Mouse (Mus musculus) forebrain, embryonic 12.5 days (tissue): ENCODE measurements around the gene Pitpnc1. TPM values are rescaled to one million over a fixed set of nuclear protein-coding genes. Genes with fewer than 3 reads are reported as not detected.

Experiments
- ATAC-seq: fragments of 200-750 bp; cut with Nextera tagmentation; 2 replicates; pipeline ENCODE4 v1.8.0; 2017; ENCODE audit warnings: moderate TSS enrichment; ENCODE audit not compliant: low FRiP score
- H3K27ac ChIP-seq: fragments of 300-500 bp; sonication (generic); 2 replicates; pipeline ENCODE4 v1.5.1; 2016; ENCODE audit warnings: mild to moderate bottlenecking
- H3K27me3 ChIP-seq: fragments of 300-500 bp; sonication (generic); 2 replicates; pipeline ENCODE4 v1.6.1; 2016; ENCODE audit warnings: mild to moderate bottlenecking
- H3K36me3 ChIP-seq: fragments of 300-500 bp; sonication (generic); replicated peaks from 2 replicates; pipeline ENCODE4 v1.6.1; 2016; ENCODE audit warnings: mild to moderate bottlenecking
- H3K4me1 ChIP-seq: fragments of 300-500 bp; sonication (generic); 2 replicates; pipeline ENCODE4 v1.6.1; 2016
- H3K4me2 ChIP-seq: fragments of 300-500 bp; sonication (generic); 2 replicates; pipeline ENCODE4 v1.6.1; 2016; ENCODE audit warnings: mild to moderate bottlenecking, moderate library complexity
- H3K4me3 ChIP-seq: fragments of 300-500 bp; sonication (generic); replicated peaks from 2 replicates; pipeline ENCODE4 v1.5.1; 2016; ENCODE audit warnings: mild to moderate bottlenecking
- H3K9ac ChIP-seq: fragments of 300-500 bp; sonication (generic); 2 replicates; pipeline ENCODE4 v1.6.1; 2016; ENCODE audit warnings: mild to moderate bottlenecking
- H3K9me3 ChIP-seq: fragments of 300-500 bp; sonication (generic); 2 replicates; pipeline ENCODE4 v1.6.1; 2016
- WGBS: fragments of 180-500 bp; shearing (Covaris S2); methylation state at CpG from one replicate; pipeline ENCODE4 v1.1.7; 2016; 5-methylcytosine and 5-hydroxymethylcytosine counted together
- polyA plus RNA-seq: library from polyadenylated mRNA; unstranded; fragments of >200 nt; fragmentation: Nextera tagmentation; extraction: Ambion mirVana; gene quantifications from 2 replicates; pipeline ENCODE4 v1.2.1, GENCODE M21; 2016

Gene Pitpnc1
- polyA plus RNA-seq, 1 experiment from 2014 or later: 34.7 TPM

DNA sequence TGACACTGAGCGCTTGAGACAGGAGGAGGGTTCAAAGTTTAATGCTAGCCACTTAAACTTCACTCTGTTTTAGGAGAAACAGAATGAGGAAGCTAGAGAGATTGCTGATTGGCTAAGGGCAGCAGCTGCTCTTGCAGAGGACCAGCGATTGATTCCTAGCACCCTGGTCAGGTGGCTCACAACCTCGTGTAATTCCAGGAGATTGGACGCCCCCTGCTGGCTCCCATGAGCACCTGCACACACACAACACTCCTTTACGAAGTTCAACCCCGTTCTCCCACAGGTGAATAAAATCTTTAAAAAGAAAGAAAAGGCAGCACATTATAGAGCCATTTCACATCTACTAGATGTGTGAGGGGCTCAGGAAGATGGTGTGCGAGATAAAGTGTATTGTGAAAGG is 224.8 kb downstream of the Pitpnc1 start:
- no peaks in the 10 kb centered on the region for H3K27me3 ChIP-seq
- H3K27ac ChIP-seq: no peak overlapping the region
- H3K9ac ChIP-seq: no peak overlapping the region
- no peaks in the 10 kb centered on the region; the same call in 1 of the 2 replicates for H3K4me1 ChIP-seq
- WGBS: 95% methylated on average over 7 of the region's 7 CpGs
- no peak overlapping the region for H3K4me3 ChIP-seq
- peaks cover 26% of the 10 kb centered on the region; the same call in 1 of the 2 replicates for H3K36me3 ChIP-seq
- H3K4me2 ChIP-seq: no peak overlapping the region
- H3K9me3 ChIP-seq: no peaks in the 10 kb centered on the region; the same call in 1 of the 2 replicates
- no peak for ATAC-seq

DNA sequence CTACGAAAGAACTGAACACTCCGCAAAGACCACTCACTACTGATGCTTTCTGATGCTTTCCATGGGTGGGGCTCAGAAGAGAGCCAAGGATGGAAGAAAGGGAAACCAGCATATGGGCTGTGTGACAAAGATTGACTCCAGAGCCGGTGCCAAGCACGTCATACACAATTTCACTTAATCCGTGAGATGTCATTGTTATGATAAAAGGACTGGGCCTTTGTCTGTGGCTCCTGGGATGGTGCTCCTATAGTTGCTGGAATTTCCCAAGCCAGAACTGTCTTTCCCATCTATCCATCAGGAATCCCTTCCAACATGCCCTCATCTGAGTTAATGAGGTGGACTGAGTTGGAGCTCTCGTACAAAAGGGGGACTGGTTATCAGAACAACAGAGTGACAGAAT is 227.4 kb downstream of the Pitpnc1 start:
- H3K9ac ChIP-seq: no peak overlapping the region
- H3K27ac ChIP-seq: no peak overlapping the region
- H3K27me3 ChIP-seq: no peaks in the 10 kb centered on the region
- no peaks in the 10 kb centered on the region; the same call in 1 of the 2 replicates for H3K9me3 ChIP-seq
- peaks cover 12% of the 10 kb centered on the region; the same call in 1 of the 2 replicates for H3K36me3 ChIP-seq
- no peak overlapping the region for H3K4me3 ChIP-seq
- no peak for ATAC-seq
- no peak overlapping the region for H3K4me2 ChIP-seq
- 74% methylated on average over 6 of the region's 6 CpGs for WGBS
- H3K4me1 ChIP-seq: no peaks in the 10 kb centered on the region; the same call in 1 of the 2 replicates

DNA sequence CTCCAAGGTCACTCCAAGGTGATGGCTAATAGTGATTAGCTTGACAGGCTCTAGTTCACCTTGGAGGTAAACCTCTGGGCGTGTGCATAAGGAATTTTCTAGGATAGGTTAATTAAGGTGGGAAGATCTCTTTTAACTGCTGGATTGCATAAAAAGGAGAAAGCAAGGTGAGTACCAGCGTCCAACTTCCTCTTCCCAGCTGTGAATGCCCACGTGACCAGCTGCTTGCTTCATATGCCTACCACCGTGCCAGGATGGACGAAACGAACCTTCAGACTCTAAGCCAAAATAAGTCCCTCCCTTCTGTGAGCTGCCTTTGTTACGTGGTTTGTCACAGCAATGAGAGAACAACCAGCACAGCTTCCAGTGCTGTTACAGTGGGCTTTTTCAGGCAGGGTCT is 228.8 kb downstream of the Pitpnc1 start:
- H3K9ac ChIP-seq: no peak overlapping the region
- ATAC-seq: no peak
- H3K4me3 ChIP-seq: no peak overlapping the region
- no peaks in the 10 kb centered on the region; the same call in 1 of the 2 replicates for H3K9me3 ChIP-seq
- peaks cover 12% of the 10 kb centered on the region for H3K36me3 ChIP-seq
- 93% methylated on average over 7 of the region's 7 CpGs for WGBS
- no peak overlapping the region for H3K27ac ChIP-seq
- H3K4me2 ChIP-seq: no peak overlapping the region
- no peaks in the 10 kb centered on the region; the same call in 1 of the 2 replicates for H3K4me1 ChIP-seq
- no peaks in the 10 kb centered on the region for H3K27me3 ChIP-seq

DNA sequence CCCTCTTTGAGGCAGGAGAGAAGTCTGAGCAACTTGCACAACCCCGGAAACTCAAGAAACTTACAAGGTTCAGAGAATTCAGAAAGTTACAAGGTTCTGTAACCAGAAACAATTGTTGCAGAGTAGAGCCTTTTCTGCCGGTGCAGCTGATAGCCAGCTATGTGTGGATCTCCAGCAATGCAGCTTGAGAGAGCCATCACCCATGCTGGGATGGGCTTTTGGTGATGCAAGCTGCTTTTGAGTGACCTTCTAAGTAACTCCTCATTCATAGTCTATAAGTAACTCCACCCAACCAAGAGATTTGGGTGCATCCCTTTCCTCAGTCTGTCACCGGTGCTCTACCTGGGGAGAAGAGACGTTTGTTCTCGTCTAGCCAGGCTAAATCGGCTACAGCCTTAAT is 232.0 kb downstream of the Pitpnc1 start:
- Histone ChIP-seq H3K9ac (no peak overlapping the region), H3K4me3 (no peak overlapping the region), H3K36me3 (peaks cover 5% of the 10 kb centered on the region; the same call in 1 of the 2 replicates), H3K27me3 (no peaks in the 10 kb centered on the region), H3K4me1 (no peaks in the 10 kb centered on the region; the same call in 1 of the 2 replicates), H3K27ac (no peak overlapping the region), H3K9me3 (no peaks in the 10 kb centered on the region), H3K4me2 (no peak overlapping the region)
- 92% methylated on average over 6 of the region's 6 CpGs for WGBS
- no peak for ATAC-seq

GRCm38 (mm10) chr11:107237532-107237931 is 233.0 kb downstream of the Pitpnc1 start:
- Histone ChIP-seq H3K36me3 (peaks cover 6% of the 10 kb centered on the region; the same call in 1 of the 2 replicates), H3K9me3 (no peaks in the 10 kb centered on the region), H3K27me3 (no peaks in the 10 kb centered on the region), H3K4me1 (no peaks in the 10 kb centered on the region), H3K4me2 (no peak overlapping the region), H3K4me3 (no peak overlapping the region), H3K9ac (no peak overlapping the region), H3K27ac (no peak overlapping the region)
- ATAC-seq: no peak
- 90% methylated on average over 4 of the region's 4 CpGs for WGBS

GRCm38 (mm10) chr11:107233252-107233890 is 237.1 kb downstream of the Pitpnc1 start:
- Histone ChIP-seq H3K36me3 (peaks cover 22% of the 10 kb centered on the region), H3K27ac (no peak overlapping the region), H3K4me3 (no peak overlapping the region), H3K4me2 (no peak overlapping the region), H3K4me1 (peaks cover 14% of the 10 kb centered on the region; the same call in 1 of the 2 replicates), H3K27me3 (no peaks in the 10 kb centered on the region), H3K9me3 (no peaks in the 10 kb centered on the region), H3K9ac (no peak overlapping the region)
- ATAC-seq: no peak
- WGBS: 90% methylated on average over 5 of the region's 5 CpGs

DNA sequence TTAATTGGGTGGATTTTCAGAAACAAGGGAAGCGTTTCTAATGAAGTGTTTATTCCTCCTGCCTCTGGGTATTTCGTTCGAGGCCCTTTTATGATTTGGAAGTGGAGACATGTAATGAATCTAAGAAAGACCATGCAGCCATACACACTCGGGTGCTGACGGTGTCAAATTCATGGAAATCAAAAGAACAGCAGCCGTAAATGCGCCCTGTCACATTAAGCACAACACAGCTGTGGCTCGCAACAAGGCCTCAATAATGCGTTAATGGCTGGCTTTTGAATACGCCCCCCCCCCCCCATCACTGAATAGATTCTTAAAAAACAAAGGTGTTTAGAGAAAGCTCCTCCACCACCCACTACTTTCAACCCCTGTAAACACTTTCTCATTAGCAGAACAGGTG is 240.4 kb downstream of the Pitpnc1 start:
- H3K9me3 ChIP-seq: no peaks in the 10 kb centered on the region
- 33% methylated on average over 10 of the region's 10 CpGs for WGBS
- peak overlapping the region; percentile 53; the same call in 1 of the 2 replicates for H3K27ac ChIP-seq
- peaks cover 30% of the 10 kb centered on the region for H3K36me3 ChIP-seq
- no peaks in the 10 kb centered on the region for H3K27me3 ChIP-seq
- no peak overlapping the region for H3K4me3 ChIP-seq
- H3K9ac ChIP-seq: no peak overlapping the region
- H3K4me2 ChIP-seq: no peak overlapping the region
- ATAC-seq: peak; percentile 75; the same call in 1 of the 2 replicates
- H3K4me1 ChIP-seq: peaks cover 14% of the 10 kb centered on the region; the same call in 1 of the 2 replicates

GRCm38 (mm10) chr11:107226431-107226830 is 244.1 kb downstream of the Pitpnc1 start:
- WGBS: 86% methylated on average over 1 of the region's 1 CpGs
- no peak overlapping the region for H3K4me3 ChIP-seq
- no peak overlapping the region for H3K4me2 ChIP-seq
- no peak overlapping the region for H3K9ac ChIP-seq
- ATAC-seq: no peak
- no peak overlapping the region for H3K27ac ChIP-seq
- H3K36me3 ChIP-seq: peaks cover 15% of the 10 kb centered on the region
- H3K4me1 ChIP-seq: peaks cover 19% of the 10 kb centered on the region
- H3K27me3 ChIP-seq: no peaks in the 10 kb centered on the region
- no peaks in the 10 kb centered on the region for H3K9me3 ChIP-seq

DNA sequence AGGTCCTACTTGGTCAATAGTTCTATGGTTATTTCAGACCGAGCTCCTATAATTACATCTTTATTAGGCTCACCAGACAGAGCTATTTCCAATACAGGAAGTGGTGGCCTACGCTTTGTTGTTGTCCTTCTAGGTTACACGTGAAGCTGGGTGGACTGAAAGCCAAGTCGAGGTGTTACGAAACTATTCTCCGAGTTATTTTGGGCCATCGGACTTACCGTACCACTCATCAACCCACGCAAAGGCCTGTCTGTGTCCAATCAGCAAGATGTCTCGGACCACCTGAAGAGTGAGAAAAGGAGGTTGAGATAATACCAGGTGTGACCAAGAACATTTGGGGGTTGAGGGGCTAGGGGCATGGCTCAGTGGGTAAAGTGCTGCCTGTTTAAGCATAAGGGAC is 244.5 kb downstream of the Pitpnc1 start:
- Histone ChIP-seq H3K4me3 (no peak overlapping the region), H3K4me1 (peaks cover 19% of the 10 kb centered on the region), H3K27ac (no peak overlapping the region), H3K9me3 (no peaks in the 10 kb centered on the region), H3K4me2 (no peak overlapping the region), H3K27me3 (no peaks in the 10 kb centered on the region), H3K36me3 (peaks cover 15% of the 10 kb centered on the region), H3K9ac (no peak overlapping the region)
- ATAC-seq: no peak
- 96% methylated on average over 10 of the region's 10 CpGs for WGBS

- no peak overlapping the region for H3K4me3 ChIP-seq
- H3K9me3 ChIP-seq: no peaks in the 10 kb centered on the region
- 90% methylated on average over 5 of the region's 5 CpGs for WGBS
- peaks cover 14% of the 10 kb centered on the region for H3K4me1 ChIP-seq
- H3K9ac ChIP-seq: no peak overlapping the region
- no peak for ATAC-seq
- H3K27ac ChIP-seq: no peak overlapping the region
- no peak overlapping the region for H3K4me2 ChIP-seq
- no peaks in the 10 kb centered on the region for H3K27me3 ChIP-seq
- peaks cover 15% of the 10 kb centered on the region for H3K36me3 ChIP-seq
Observed at GRCm38 (mm10) chr11:107225301-107225700, 245.2 kb downstream of the Pitpnc1 start.

- Histone ChIP-seq H3K27me3 (no peaks in the 10 kb centered on the region), H3K4me2 (no peak overlapping the region), H3K4me1 (peaks cover 5% of the 10 kb centered on the region), H3K27ac (peak overlapping the region; percentile 37; the same call in 1 of the 2 replicates), H3K9ac (no peak overlapping the region), H3K36me3 (peaks cover 10% of the 10 kb centered on the region), H3K4me3 (no peak overlapping the region), H3K9me3 (no peaks in the 10 kb centered on the region)
- ATAC-seq: no peak
- 74% methylated on average over 8 of the region's 8 CpGs for WGBS
Observed at GRCm38 (mm10) chr11:107223667-107224214, 246.8 kb downstream of the Pitpnc1 start.

- Histone ChIP-seq H3K4me2 (no peak overlapping the region), H3K27me3 (no peaks in the 10 kb centered on the region), H3K27ac (no peak overlapping the region), H3K36me3 (peaks cover 5% of the 10 kb centered on the region), H3K4me1 (peaks cover 5% of the 10 kb centered on the region), H3K4me3 (no peak overlapping the region), H3K9ac (no peak overlapping the region), H3K9me3 (no peaks in the 10 kb centered on the region)
- WGBS: 87% methylated on average over 1 of the region's 1 CpGs
- no peak for ATAC-seq
Observed at GRCm38 (mm10) chr11:107223169-107223561, 247.3 kb downstream of the Pitpnc1 start.
